Mouse (Mus musculus) erythroblast, embryonic 14.5 days (primary cell): ENCODE measurements around the gene Cdiptos.

Source experiments
- GATA1 ChIP-seq: IDR thresholded peaks from 2 replicates; pipeline ENCODE4 v1.6.1; 2012; ENCODE audit warnings: low read length, inconsistent platforms, mixed read lengths
- TAL1 ChIP-seq: IDR thresholded peaks from 3 replicates; pipeline ENCODE4 v1.6.1; 2012; ENCODE audit warnings: low read length, inconsistent platforms, mixed read lengths

- TF ChIP-seq GATA1 (no peak), TAL1 (no peak)
These were observed 24.2 kb downstream of the Cdiptos start for GRCm38 (mm10) chr7:126951741-126952140.
